Mouse (Mus musculus) E14TG2a.4 (cell line): ENCODE results near the gene Ing1.

Experiments
- H3K27me3 ChIP-seq: 2 replicates; pipeline ENCODE4 v1.6.1; 2014; ENCODE audit warnings: low read length, control low read depth; ENCODE audit not compliant: insufficient read depth
- H3K36me3 ChIP-seq: 2 replicates; pipeline ENCODE4 v1.6.1; 2014; ENCODE audit warnings: low read length, control low read depth; ENCODE audit not compliant: insufficient read depth
- H3K4me1 ChIP-seq: replicated peaks from 2 replicates; pipeline ENCODE4 v1.6.1; 2014; ENCODE audit warnings: low read depth, low read length, control low read depth
- H3K4me3 ChIP-seq: replicated peaks from 2 replicates; pipeline ENCODE4 v1.5.1; 2014; ENCODE audit warnings: mild to moderate bottlenecking, low read length
- H3K9me3 ChIP-seq: 2 replicates; pipeline ENCODE4 v1.6.1; 2014; ENCODE audit warnings: low read length, control low read depth
- CTCF ChIP-seq: conservative IDR thresholded peaks from 2 replicates; pipeline ENCODE4 v1.5.1; 2014; ENCODE audit warnings: low read length
- NANOG ChIP-seq: IDR thresholded peaks from 2 replicates; pipeline ENCODE4 v1.6.1; 2014; ENCODE audit warnings: borderline replicate concordance, low read length, mixed read lengths
- POU5F1 ChIP-seq: IDR thresholded peaks from 2 replicates; pipeline ENCODE4 v1.6.1; 2014; ENCODE audit warnings: low read length, borderline replicate concordance

Ing1 gene

DNA sequence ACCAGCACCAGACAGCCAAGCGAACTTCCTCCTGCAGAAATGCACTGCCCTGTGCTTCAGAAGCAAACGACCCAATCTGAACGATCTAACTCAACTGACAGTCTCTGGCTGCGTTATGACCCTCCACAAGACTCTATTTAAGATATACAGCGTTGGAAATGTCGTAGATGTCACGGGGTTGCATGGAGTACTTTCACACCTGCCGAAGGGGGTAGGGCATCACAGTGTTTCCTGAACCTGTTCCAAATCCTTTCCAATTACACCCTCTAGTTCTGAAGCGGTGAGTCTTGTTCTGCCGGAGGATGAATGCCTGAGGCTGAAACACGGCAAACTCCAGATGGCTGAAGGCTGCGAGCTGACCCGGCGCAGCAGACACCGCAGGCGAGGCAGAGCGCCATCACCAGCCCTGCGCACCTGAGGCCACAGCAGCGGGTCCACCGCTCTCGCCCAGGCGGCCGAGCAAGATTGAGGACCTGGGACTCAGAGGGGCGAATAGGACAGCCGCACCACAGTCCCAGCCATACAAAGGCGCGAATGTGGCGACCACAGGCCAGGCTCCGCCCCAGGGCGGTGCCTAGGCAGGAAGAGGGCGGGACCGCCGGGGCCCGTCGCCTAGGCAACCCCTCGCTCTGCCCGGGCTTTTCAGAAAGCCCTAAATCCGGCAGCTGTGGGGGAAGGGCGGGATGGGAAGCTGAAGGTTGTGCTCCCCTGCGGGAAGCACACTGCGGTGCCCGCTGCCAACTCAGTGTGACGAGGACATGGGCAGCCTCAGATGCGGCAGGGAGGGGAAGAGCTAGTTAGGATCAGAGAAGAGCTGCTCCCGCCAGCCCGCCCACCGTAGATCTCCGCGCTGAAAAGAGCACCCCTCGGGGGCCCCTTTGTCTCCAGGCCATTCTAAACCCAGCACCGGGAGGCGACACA, at the start of gene Ing1:
Ing1 (plus strand) TSS at position 773 of the 921 bp plus-strand sequence.
- H3K36me3 ChIP-seq, result peaks cover 4% of the 10 kb centered on the region
- TF ChIP-seq NANOG (no peak), CTCF (no peak), POU5F1 (no peak)
- no peaks in the 10 kb centered on the region for H3K9me3 ChIP-seq
- H3K4me1 ChIP-seq, result peaks cover 45% of the 10 kb centered on the region
- H3K27me3 ChIP-seq, result no peaks in the 10 kb centered on the region
- peak within 1 kb of the TSS; percentile 97 for H3K4me3 ChIP-seq

DNA sequence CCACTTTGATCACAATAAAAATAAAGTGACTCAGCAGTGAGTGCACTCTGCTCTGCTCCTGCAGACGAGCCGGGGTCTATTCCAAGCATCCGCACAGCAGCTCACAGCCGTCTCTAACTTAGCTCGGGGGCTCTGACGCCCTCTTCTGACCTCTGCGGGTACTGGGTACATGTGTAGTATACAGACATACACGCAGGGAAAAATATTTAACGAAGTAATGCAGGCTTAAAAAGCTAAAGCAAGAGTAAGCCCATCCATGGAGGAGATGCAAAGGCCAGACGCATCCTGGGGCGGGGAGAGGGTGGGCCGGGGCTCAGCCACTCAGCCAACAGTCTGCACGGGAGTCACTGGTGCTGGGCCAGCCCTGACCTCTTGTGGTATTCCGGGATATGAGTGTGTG, 49.3 kb upstream of the Ing1 start:
- H3K4me3 ChIP-seq, result no peak overlapping the region
- H3K9me3 ChIP-seq, result no peaks in the 10 kb centered on the region
- H3K27me3 ChIP-seq, result no peaks in the 10 kb centered on the region
- H3K4me1 ChIP-seq, result peaks cover 33% of the 10 kb centered on the region
- TF ChIP-seq CTCF (no peak; the same call in 1 of the 2 replicates), NANOG (no peak), POU5F1 (no peak)
- H3K36me3 ChIP-seq, result peaks cover 96% of the 10 kb centered on the region

GRCm38 (mm10) chr8:11506802-11507201, 48.6 kb upstream of the Ing1 start:
- Histone ChIP-seq H3K9me3 (no peaks in the 10 kb centered on the region), H3K36me3 (peaks cover 96% of the 10 kb centered on the region), H3K27me3 (no peaks in the 10 kb centered on the region), H3K4me1 (peaks cover 39% of the 10 kb centered on the region), H3K4me3 (no peak overlapping the region)
- TF ChIP-seq NANOG (no peak), CTCF (peak; percentile 77), POU5F1 (no peak)

GRCm38 (mm10) chr8:11508880-11509279, 46.5 kb upstream of the Ing1 start:
- no peak for TF ChIP-seq POU5F1
- no peak for TF ChIP-seq CTCF
- TF ChIP-seq NANOG, result no peak
- H3K9me3 ChIP-seq, result no peaks in the 10 kb centered on the region
- H3K4me3 ChIP-seq, result no peak overlapping the region
- H3K4me1 ChIP-seq, result peaks cover 60% of the 10 kb centered on the region
- peaks cover 100% of the 10 kb centered on the region for H3K36me3 ChIP-seq
- no peaks in the 10 kb centered on the region for H3K27me3 ChIP-seq

- Histone ChIP-seq H3K27me3 (no peaks in the 10 kb centered on the region), H3K4me3 (no peak overlapping the region), H3K36me3 (peaks cover 99% of the 10 kb centered on the region), H3K4me1 (peaks cover 67% of the 10 kb centered on the region), H3K9me3 (no peaks in the 10 kb centered on the region)
- TF ChIP-seq POU5F1 (no peak), NANOG (no peak), CTCF (no peak)
These were observed 44.4 kb upstream of the Ing1 start for GRCm38 (mm10) chr8:11510971-11511370.

GRCm38 (mm10) chr8:11512711-11513110, 42.7 kb upstream of the Ing1 start:
- Histone ChIP-seq H3K36me3 (peaks cover 99% of the 10 kb centered on the region), H3K27me3 (no peaks in the 10 kb centered on the region), H3K4me3 (no peak overlapping the region), H3K4me1 (peaks cover 60% of the 10 kb centered on the region), H3K9me3 (no peaks in the 10 kb centered on the region)
- TF ChIP-seq CTCF (no peak), NANOG (no peak), POU5F1 (no peak)

DNA sequence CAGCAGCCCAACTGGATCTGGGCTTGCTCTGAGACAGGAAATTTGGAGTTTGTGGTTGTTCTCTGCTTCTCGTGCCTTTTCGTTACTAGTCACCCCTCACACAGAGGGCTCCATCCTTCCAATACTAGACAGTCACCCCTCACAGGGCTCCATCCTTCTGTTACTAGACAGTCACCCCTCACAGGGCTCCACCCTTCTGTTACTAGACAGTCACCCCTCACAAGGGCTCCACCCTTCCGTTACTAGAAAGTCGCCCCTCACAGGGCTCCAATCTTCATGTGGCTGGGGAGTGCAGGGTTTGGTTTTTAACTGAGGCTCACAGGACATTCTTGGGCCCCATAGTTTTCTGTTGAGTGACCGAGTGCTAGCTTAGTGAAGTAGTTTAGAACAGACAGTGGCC, 42.1 kb upstream of the Ing1 start:
- Histone ChIP-seq H3K36me3 (peaks cover 99% of the 10 kb centered on the region), H3K4me3 (0 out of 2 replicates have a peak overlapping the region, but pooled peaks have one; percentile 10), H3K27me3 (no peaks in the 10 kb centered on the region), H3K4me1 (peaks cover 60% of the 10 kb centered on the region), H3K9me3 (no peaks in the 10 kb centered on the region)
- TF ChIP-seq POU5F1, result no peak
- no peak for TF ChIP-seq NANOG
- no peak for TF ChIP-seq CTCF

GRCm38 (mm10) chr8:11516292-11516691, 39.1 kb upstream of the Ing1 start:
- TF ChIP-seq CTCF (no peak), POU5F1 (no peak), NANOG (no peak)
- Histone ChIP-seq H3K36me3 (peaks cover 96% of the 10 kb centered on the region), H3K9me3 (no peaks in the 10 kb centered on the region), H3K27me3 (no peaks in the 10 kb centered on the region), H3K4me1 (peaks cover 47% of the 10 kb centered on the region), H3K4me3 (no peak overlapping the region)
